In the genomic region with DNA sequence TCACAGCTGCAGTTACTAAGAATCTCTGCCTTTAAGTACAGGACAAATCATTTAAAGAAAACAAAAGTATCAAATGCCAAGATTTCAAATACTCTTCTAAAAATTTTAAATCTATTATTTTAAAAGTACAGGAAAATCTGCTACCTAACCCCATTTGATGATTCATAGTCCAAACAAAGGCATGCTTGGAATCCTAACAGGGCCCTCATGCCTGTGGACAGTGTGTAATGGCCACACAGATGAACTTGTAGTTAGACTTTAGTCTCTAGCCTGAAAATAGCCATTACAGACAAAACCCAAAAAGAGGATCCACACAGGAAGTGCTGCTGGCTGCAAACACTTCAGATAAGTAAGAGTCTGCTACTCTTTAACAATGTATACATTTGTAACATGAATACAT, we compare ENCODE assay signal across 29 mouse cellular contexts.
"Had no signal": no experiment of that assay in that cellular context is flagged by ENCODE, and none has a peak within 500 bp of the region (broad histone marks: within the 10 kb centered on the region; RNA-seq: fewer than 3 reads in every experiment).

No protein-coding gene starts in this region.

- H3K4me2 ChIP-seq: heart, embryonic 11.5 days; heart, embryonic 13.5 days; heart, embryonic 15.5 days; hindbrain, embryonic 12.5 days; hindbrain, embryonic 14.5 days; intestine, embryonic 15.5 days; kidney, embryonic 15.5 days; limb, embryonic 12.5 days; liver, embryonic 11.5 days; liver, embryonic 13.5 days; liver, embryonic 15.5 days had no signal

- H3K9me3 ChIP-seq: heart, embryonic 13.5 days; heart, embryonic 15.5 days; hindbrain, embryonic 10.5 days; hindbrain, embryonic 12.5 days; intestine, embryonic 15.5 days; kidney, embryonic 15.5 days; limb, embryonic 10.5 days; limb, embryonic 12.5 days; liver, embryonic 13.5 days; liver, embryonic 15.5 days had no signal

- H3K9ac ChIP-seq: heart, embryonic 13.5 days; heart, embryonic 15.5 days; hindbrain, embryonic 12.5 days; hindbrain, embryonic 14.5 days; intestine, embryonic 15.5 days; kidney, embryonic 15.5 days; limb, embryonic 12.5 days; liver, embryonic 13.5 days; liver, embryonic 15.5 days had no signal

- H3K4me3 ChIP-seq: gastrocnemius, adult 2 months; heart, adult 2 months; heart, embryonic 13.5 days; heart, embryonic 15.5 days; hindbrain, embryonic 10.5 days; hindbrain, embryonic 12.5 days; intestine, embryonic 15.5 days; kidney, embryonic 15.5 days; layer of hippocampus, adult 2 months; left cerebral cortex, adult 2 months; limb, embryonic 10.5 days; limb, embryonic 12.5 days; liver, embryonic 13.5 days; liver, embryonic 15.5 days had no signal

- DNase-seq: gastrocnemius, adult 2 months; gastrocnemius, postnatal 10 days; gastrocnemius, postnatal 25 days; heart, adult 2 months; heart, postnatal 4 days; kidney, adult 18-20 months; kidney, adult 9 months; kidney, postnatal 10 days; kidney, postnatal 25 days; kidney, postnatal 4 days; liver; liver, embryonic 13.5 days had no signal

- H3K27ac ChIP-seq: gastrocnemius, adult 2 months; heart, adult 2 months; heart, embryonic 13.5 days; heart, embryonic 15.5 days; hindbrain, embryonic 10.5 days; hindbrain, embryonic 12.5 days; hindbrain, embryonic 14.5 days; intestine, embryonic 15.5 days; kidney, embryonic 15.5 days; layer of hippocampus, adult 2 months; left cerebral cortex, adult 2 months; limb, embryonic 10.5 days; limb, embryonic 12.5 days; liver, embryonic 13.5 days; liver, embryonic 15.5 days had no signal

- H3K4me1 ChIP-seq: heart, embryonic 13.5 days; heart, embryonic 15.5 days; hindbrain, embryonic 10.5 days; hindbrain, embryonic 12.5 days; intestine, embryonic 15.5 days; kidney, embryonic 15.5 days; limb, embryonic 10.5 days; limb, embryonic 12.5 days; liver, embryonic 13.5 days; liver, embryonic 15.5 days had no signal

- ATAC-seq: hindbrain, embryonic 16.5 days; inflammation-experienced regulatory T-cells, adult 6 months; intestine, embryonic 15.5 days; intestine, postnatal 0 days had no signal

- H3K27me3 ChIP-seq: heart, embryonic 13.5 days; heart, embryonic 15.5 days; hindbrain, embryonic 12.5 days; intestine, embryonic 15.5 days; kidney, embryonic 15.5 days; limb, embryonic 12.5 days; liver, embryonic 13.5 days; liver, embryonic 15.5 days had no signal
